Mouse (Mus musculus): ENCODE measurements around the gene Synpo2. TPM values are rescaled to one million over a fixed set of nuclear protein-coding genes. Genes with fewer than 3 reads are reported as not detected.

Synpo2 gene
- polyA plus RNA-seq, 1 experiment from 2014 or later = 0.06 TPM

GRCm38 (mm10) chr3:123081665-123082064, 154.3 kb downstream of the Synpo2 start:
- ATAC-seq (no peak), DNase-seq (no peak)
- H3K9ac ChIP-seq (replicated peaks) = no peak overlapping the region
- no peak for TF ChIP-seq EP300 (IDR thresholded peaks at IDR 0.05; ENCODE audit: low read depth)
- TF ChIP-seq CTCF (IDR thresholded peaks at IDR 0.05; ENCODE audit: low read depth) = no peak
- H3K27ac ChIP-seq (ENCODE audit: low read depth) = no peak overlapping the region
- no peaks in the 10 kb centered on the region for H3K36me3 ChIP-seq (replicated peaks; ENCODE audit: insufficient read depth, low read length)
- no peak overlapping the region for H3K4me3 ChIP-seq (ENCODE audit: low read depth, low read length)
- no peak overlapping the region for H3K4me2 ChIP-seq (ENCODE audit: low read depth, low read length)
- H3K4me1 ChIP-seq (ENCODE audit: insufficient read depth) = no peaks in the 10 kb centered on the region
- no peaks in the 10 kb centered on the region for H3K9me3 ChIP-seq (ENCODE audit: low read length)
- 76% methylated on average over 3 of the region's 3 CpGs for WGBS (ENCODE audit: insufficient replicate concordance)
- H3K27me3 ChIP-seq (ENCODE audit: insufficient read depth, low read length) = no peaks in the 10 kb centered on the region

GRCm38 (mm10) chr3:123080943-123081342, 155.0 kb downstream of the Synpo2 start:
- H3K4me2 ChIP-seq (ENCODE audit: low read depth, low read length) = no peak overlapping the region
- TF ChIP-seq CTCF (IDR thresholded peaks at IDR 0.05; ENCODE audit: low read depth) = no peak
- TF ChIP-seq EP300 (IDR thresholded peaks at IDR 0.05; ENCODE audit: low read depth) = no peak
- no peaks in the 10 kb centered on the region for H3K27me3 ChIP-seq (ENCODE audit: insufficient read depth, low read length)
- H3K9ac ChIP-seq (replicated peaks) = no peak overlapping the region
- H3K36me3 ChIP-seq (replicated peaks; ENCODE audit: insufficient read depth, low read length) = no peaks in the 10 kb centered on the region
- ATAC-seq = no peak
- 68% methylated on average over 7 of the region's 7 CpGs for WGBS (ENCODE audit: insufficient replicate concordance)
- no peak for DNase-seq
- H3K27ac ChIP-seq (ENCODE audit: low read depth) = no peak overlapping the region
- H3K9me3 ChIP-seq (ENCODE audit: low read length) = no peaks in the 10 kb centered on the region
- H3K4me3 ChIP-seq (ENCODE audit: low read depth, low read length) = no peak overlapping the region
- H3K4me1 ChIP-seq (ENCODE audit: insufficient read depth) = no peaks in the 10 kb centered on the region

DNA sequence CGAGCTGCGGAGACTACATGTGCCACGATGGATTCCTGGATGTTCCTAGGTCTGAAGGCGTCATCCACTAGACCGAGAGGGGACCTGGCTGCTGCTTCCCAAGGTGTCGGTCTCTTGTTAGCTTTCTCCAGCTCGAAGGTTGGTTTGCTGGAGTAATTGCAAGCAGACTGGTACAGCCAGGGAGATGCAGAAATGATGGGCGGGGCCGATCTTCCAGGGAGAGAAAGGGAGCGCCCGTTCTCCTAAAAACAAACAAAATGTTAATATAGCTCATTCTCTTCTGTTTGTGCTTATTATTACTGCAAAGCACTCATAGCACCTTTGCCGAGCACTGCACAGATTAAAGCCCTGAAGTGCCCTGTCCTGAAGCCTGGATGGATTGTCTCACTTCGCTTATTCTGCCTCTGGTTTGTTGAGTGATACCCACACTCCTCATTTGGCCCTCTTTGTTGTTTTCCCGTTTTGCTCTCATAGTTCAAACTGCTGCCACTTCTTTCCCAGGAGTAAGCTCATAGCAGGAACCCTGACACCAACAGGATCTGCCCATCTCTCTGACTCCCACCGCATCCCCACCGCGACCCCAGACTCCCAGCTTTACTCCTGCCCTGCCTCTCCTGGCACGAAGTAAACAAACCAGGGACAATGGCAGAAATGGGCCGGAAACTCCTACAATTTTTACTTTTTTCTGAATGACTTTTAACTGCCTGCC, 155.8 kb downstream of the Synpo2 start:
- TF ChIP-seq EP300 (IDR thresholded peaks at IDR 0.05; ENCODE audit: low read depth) (no peak), CTCF (IDR thresholded peaks at IDR 0.05; ENCODE audit: low read depth) (no peak)
- H3K9ac ChIP-seq (replicated peaks) = no peak overlapping the region
- 70% methylated on average over 19 of the region's 19 CpGs for WGBS (ENCODE audit: insufficient replicate concordance)
- H3K4me3 ChIP-seq (ENCODE audit: low read depth, low read length) = no peak overlapping the region
- H3K4me2 ChIP-seq (ENCODE audit: low read depth, low read length) = no peak overlapping the region
- H3K27ac ChIP-seq (ENCODE audit: low read depth) = no peak overlapping the region
- no peak for DNase-seq
- H3K9me3 ChIP-seq (ENCODE audit: low read length) = no peaks in the 10 kb centered on the region
- H3K36me3 ChIP-seq (replicated peaks; ENCODE audit: insufficient read depth, low read length) = no peaks in the 10 kb centered on the region
- H3K4me1 ChIP-seq (ENCODE audit: insufficient read depth) = no peaks in the 10 kb centered on the region
- ATAC-seq = no peak
- no peaks in the 10 kb centered on the region for H3K27me3 ChIP-seq (ENCODE audit: insufficient read depth, low read length)

- WGBS (ENCODE audit: insufficient replicate concordance) = 61% methylated on average over 3 of the region's 3 CpGs
- no peak for ATAC-seq
These were observed 160.2 kb downstream of the Synpo2 start for GRCm38 (mm10) chr3:123075759-123076158.

DNA sequence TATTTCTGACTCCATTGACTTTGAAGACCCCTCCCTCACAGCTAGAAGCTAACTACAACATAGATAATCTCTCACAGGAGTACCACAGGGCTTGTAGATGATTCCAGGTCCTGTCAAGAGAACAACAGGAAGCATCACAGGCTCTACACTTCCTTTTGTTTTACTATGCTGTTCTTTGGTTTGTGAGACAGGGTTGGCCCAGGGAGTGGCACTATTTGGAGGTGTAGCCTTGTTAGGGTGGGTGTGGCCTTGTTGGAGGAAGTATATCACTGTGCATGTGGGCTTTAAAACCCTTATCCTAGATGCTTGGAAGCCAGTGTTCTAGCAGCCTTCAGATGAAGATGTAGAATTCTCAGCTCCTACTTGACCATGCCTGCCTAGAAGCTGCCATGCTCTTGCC, 160.9 kb downstream of the Synpo2 start:
- DNase-seq (no peak), ATAC-seq (no peak)
- no peak overlapping the region for H3K9ac ChIP-seq (replicated peaks)
- no peaks in the 10 kb centered on the region for H3K27me3 ChIP-seq (ENCODE audit: insufficient read depth, low read length)
- H3K4me2 ChIP-seq (ENCODE audit: low read depth, low read length) = no peak overlapping the region
- no peak for TF ChIP-seq EP300 (IDR thresholded peaks at IDR 0.05; ENCODE audit: low read depth)
- TF ChIP-seq CTCF (IDR thresholded peaks at IDR 0.05; ENCODE audit: low read depth) = no peak
- H3K36me3 ChIP-seq (replicated peaks; ENCODE audit: insufficient read depth, low read length) = no peaks in the 10 kb centered on the region
- H3K4me3 ChIP-seq (ENCODE audit: low read depth, low read length) = no peak overlapping the region
- no peaks in the 10 kb centered on the region for H3K9me3 ChIP-seq (ENCODE audit: low read length)
- H3K4me1 ChIP-seq (ENCODE audit: insufficient read depth) = no peaks in the 10 kb centered on the region
- no peak overlapping the region for H3K27ac ChIP-seq (ENCODE audit: low read depth)

More at GRCm38 (mm10) chr3:123075759-123076158, 160.2 kb downstream of the Synpo2 start:
- H3K4me1 ChIP-seq (ENCODE audit: insufficient read depth) = no peaks in the 10 kb centered on the region
- no peak overlapping the region for H3K9ac ChIP-seq (replicated peaks)
- no peak overlapping the region for H3K4me2 ChIP-seq (ENCODE audit: low read depth, low read length)
- no peaks in the 10 kb centered on the region for H3K27me3 ChIP-seq (ENCODE audit: insufficient read depth, low read length)
- TF ChIP-seq CTCF (IDR thresholded peaks at IDR 0.05; ENCODE audit: low read depth) (no peak), EP300 (IDR thresholded peaks at IDR 0.05; ENCODE audit: low read depth) (no peak)
- no peak for DNase-seq
- no peak overlapping the region for H3K27ac ChIP-seq (ENCODE audit: low read depth)
- H3K9me3 ChIP-seq (ENCODE audit: low read length) = no peaks in the 10 kb centered on the region
- no peak overlapping the region for H3K4me3 ChIP-seq (ENCODE audit: low read depth, low read length)
- no peaks in the 10 kb centered on the region for H3K36me3 ChIP-seq (replicated peaks; ENCODE audit: insufficient read depth, low read length)

DNA sequence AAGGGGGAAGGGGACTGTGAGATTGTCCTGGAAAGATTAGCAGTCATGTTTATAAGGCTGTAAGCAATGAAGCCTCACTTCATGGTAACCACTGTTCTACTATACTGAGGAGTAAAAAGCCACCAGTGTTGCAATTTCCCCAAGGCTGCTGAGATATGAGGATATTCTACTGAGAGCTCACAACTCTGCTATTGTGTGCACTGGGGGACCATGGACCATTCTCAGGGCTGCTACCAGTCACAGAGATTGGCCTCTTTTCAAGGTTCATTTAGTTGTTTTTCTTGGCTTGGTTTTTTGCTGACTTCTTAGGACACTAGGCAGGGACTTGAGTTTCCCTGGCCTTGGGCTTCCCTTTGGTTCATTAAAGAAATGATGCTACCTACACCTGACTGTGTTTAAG, 162.6 kb downstream of the Synpo2 start:
- H3K36me3 ChIP-seq (replicated peaks; ENCODE audit: insufficient read depth, low read length) = no peaks in the 10 kb centered on the region
- H3K9ac ChIP-seq (replicated peaks) = no peak overlapping the region
- no peaks in the 10 kb centered on the region for H3K4me1 ChIP-seq (ENCODE audit: insufficient read depth)
- H3K4me2 ChIP-seq (ENCODE audit: low read depth, low read length) = no peak overlapping the region
- no peak for TF ChIP-seq CTCF (IDR thresholded peaks at IDR 0.05; ENCODE audit: low read depth)
- no peak for TF ChIP-seq EP300 (IDR thresholded peaks at IDR 0.05; ENCODE audit: low read depth)
- H3K4me3 ChIP-seq (ENCODE audit: low read depth, low read length) = no peak overlapping the region
- ATAC-seq (no peak), DNase-seq (no peak)
- no peak overlapping the region for H3K27ac ChIP-seq (ENCODE audit: low read depth)
- no peaks in the 10 kb centered on the region for H3K9me3 ChIP-seq (ENCODE audit: low read length)
- no peaks in the 10 kb centered on the region for H3K27me3 ChIP-seq (ENCODE audit: insufficient read depth, low read length)

- no peak for ATAC-seq
- H3K27ac ChIP-seq (ENCODE audit: low read depth) = no peak overlapping the region
- no peaks in the 10 kb centered on the region for H3K4me1 ChIP-seq (ENCODE audit: insufficient read depth)
- no peak for DNase-seq
- H3K9ac ChIP-seq (replicated peaks) = no peak overlapping the region
- H3K36me3 ChIP-seq (replicated peaks; ENCODE audit: insufficient read depth, low read length) = no peaks in the 10 kb centered on the region
- H3K4me2 ChIP-seq (ENCODE audit: low read depth, low read length) = no peak overlapping the region
- H3K9me3 ChIP-seq (ENCODE audit: low read length) = no peaks in the 10 kb centered on the region
- H3K27me3 ChIP-seq (ENCODE audit: insufficient read depth, low read length) = no peaks in the 10 kb centered on the region
- TF ChIP-seq EP300 (IDR thresholded peaks at IDR 0.05; ENCODE audit: low read depth) (no peak), CTCF (IDR thresholded peaks at IDR 0.05; ENCODE audit: low read depth) (no peak)
- WGBS (ENCODE audit: insufficient replicate concordance) = 63% methylated on average over 1 of the region's 1 CpGs
- H3K4me3 ChIP-seq (ENCODE audit: low read depth, low read length) = no peak overlapping the region
These were observed 163.5 kb downstream of the Synpo2 start for GRCm38 (mm10) chr3:123072472-123072871.

Data from liver, postnatal 0 days (tissue).